Mouse (Mus musculus) spleen, adult 18-20 months (tissue): ENCODE measurements around the gene Mier3.
"Not testable (repeated sequence)": the region's sequence is repeated elsewhere in the genome, so short reads cannot be mapped to it uniquely, and the experiment has no call there.

ENCODE experiments used
- DNase-seq, 2 experiments: peaks; one replicate each; pipeline ENCODE4 v3.0.0; 2022; ENCODE audit warnings: mixed read lengths in 2 of 2

The Mier3 gene

GRCm38 (mm10) chr13:111703952-111704351 is 23.2 kb downstream of the Mier3 start:
- not testable (repeated sequence) for DNase-seq

- no peak for DNase-seq
Observed at GRCm38 (mm10) chr13:111710531-111710930, 29.8 kb downstream of the Mier3 start.

- DNase-seq: no peak
Observed at GRCm38 (mm10) chr13:111719726-111720125, 38.9 kb downstream of the Mier3 start.

GRCm38 (mm10) chr13:111724811-111725164 is 44.0 kb downstream of the Mier3 start:
- DNase-seq: no peak

- DNase-seq: peak; percentile 95 to 97
Observed at GRCm38 (mm10) chr13:111725165-111726077, 44.6 kb downstream of the Mier3 start.

- DNase-seq: no peak
Observed at GRCm38 (mm10) chr13:111726898-111727297, 46.1 kb downstream of the Mier3 start.

GRCm38 (mm10) chr13:111741204-111741990 is 60.6 kb downstream of the Mier3 start:
- no peak for DNase-seq

- peak in 1 of 2 experiments; percentile 50 for DNase-seq
Observed at GRCm38 (mm10) chr13:111741991-111742615, 61.3 kb downstream of the Mier3 start.

GRCm38 (mm10) chr13:111744233-111745000 is 63.6 kb downstream of the Mier3 start:
- DNase-seq: no peak

- DNase-seq: no peak
Observed at GRCm38 (mm10) chr13:111745216-111745615, 64.4 kb downstream of the Mier3 start.

GRCm38 (mm10) chr13:111746831-111747230 is 66.1 kb downstream of the Mier3 start:
- no peak for DNase-seq

GRCm38 (mm10) chr13:111748301-111749062 is 67.7 kb downstream of the Mier3 start:
- no peak for DNase-seq

GRCm38 (mm10) chr13:111753321-111753720 is 72.5 kb downstream of the Mier3 start:
- no peak for DNase-seq

GRCm38 (mm10) chr13:111755377-111755776 is 74.6 kb downstream of the Mier3 start:
- DNase-seq: no peak

- DNase-seq: no peak
Observed at GRCm38 (mm10) chr13:111755937-111756336, 75.2 kb downstream of the Mier3 start.

- DNase-seq: no peak
Observed at GRCm38 (mm10) chr13:111756986-111757385, 76.2 kb downstream of the Mier3 start.

GRCm38 (mm10) chr13:111762526-111762925 is 81.7 kb downstream of the Mier3 start:
- DNase-seq: no peak
